Mouse (Mus musculus): ENCODE measurements at regions not wholly inside any gene's neighbourhood (a gene's known extent, or its start where the extent isn't known, plus 50 kb on each side); places are given as distances from the start of the nearest gene placed in this dataset.
"Not testable (repeated sequence)": the region's sequence is repeated elsewhere in the genome, so short reads cannot be mapped to it uniquely, and the experiment has no call there.

DNA sequence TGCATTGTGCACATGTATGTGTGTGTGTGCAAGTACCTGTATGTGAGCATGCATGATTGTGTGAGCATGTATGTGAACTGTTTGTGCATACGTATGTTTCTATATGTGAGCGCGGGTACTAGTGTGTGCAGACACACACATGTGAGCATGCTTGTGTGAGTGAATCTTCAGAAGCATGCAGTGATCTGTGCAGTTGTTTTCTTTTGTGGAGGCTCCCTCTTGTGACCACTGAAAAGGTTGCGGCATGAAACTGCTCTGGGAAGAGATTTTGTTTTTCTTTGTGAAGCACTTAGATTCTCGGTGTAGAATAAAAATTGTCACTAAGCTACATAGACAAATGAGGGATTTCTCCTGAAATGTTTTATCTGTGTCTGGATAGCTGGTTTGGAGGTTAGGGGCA lies 189.2 kb upstream of the Rapgef5 start:
- not testable (repeated sequence) for DNase-seq (ENCODE audit: low spot score)

GRCm38 (mm10) chr12:117330418-117330817 lies 185.9 kb upstream of the Rapgef5 start:
- no peak for DNase-seq (ENCODE audit: low spot score)

DNA sequence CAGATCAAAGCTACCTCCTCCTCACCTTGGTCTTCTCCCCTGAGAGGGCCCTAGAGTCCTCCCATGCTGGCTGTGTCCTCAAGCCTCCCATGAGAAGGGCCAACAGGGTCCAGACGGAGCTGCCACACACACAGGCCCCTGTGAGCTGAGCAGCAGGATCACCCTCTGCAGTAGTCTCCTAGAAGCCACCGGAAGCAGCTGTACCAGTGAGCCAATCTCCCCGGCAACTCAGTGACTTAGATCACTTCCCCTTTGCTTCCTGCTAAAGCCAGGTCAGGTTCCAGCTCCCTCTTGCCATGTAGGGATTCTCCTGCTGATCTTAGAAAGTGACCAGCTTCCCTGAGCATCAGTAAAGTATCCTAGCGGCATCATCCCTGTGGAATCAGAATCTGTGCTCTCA lies 179.4 kb upstream of the Rapgef5 start:
- DNase-seq (ENCODE audit: low spot score): no peak

- DNase-seq (ENCODE audit: low spot score): no peak
These were observed 174.0 kb upstream of the Rapgef5 start for GRCm38 (mm10) chr12:117342321-117342720.

- no peak for DNase-seq (ENCODE audit: low spot score)
These were observed 173.2 kb upstream of the Rapgef5 start for GRCm38 (mm10) chr12:117343121-117343520.

DNA sequence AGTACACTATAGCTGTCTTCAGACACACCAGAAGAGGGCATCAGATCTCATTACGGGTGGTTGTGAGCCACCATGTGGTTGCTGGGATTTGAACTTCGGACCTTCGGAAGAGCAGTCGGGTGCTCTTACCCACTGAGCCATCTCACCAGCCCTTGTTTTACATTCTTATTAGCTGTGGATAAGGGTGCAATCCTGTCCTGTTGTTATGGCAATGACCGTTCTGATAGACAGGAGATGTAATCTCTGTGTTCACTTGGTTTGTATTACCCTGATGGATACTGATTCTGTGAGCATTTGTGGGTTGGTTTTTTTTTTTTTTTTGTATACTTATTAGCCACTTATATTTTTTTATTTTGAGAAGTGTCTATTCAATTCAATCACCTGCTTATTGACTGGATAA lies 172.7 kb upstream of the Rapgef5 start:
- not testable (repeated sequence) for DNase-seq (ENCODE audit: low spot score)

- DNase-seq (ENCODE audit: low spot score): no peak
These were observed 171.8 kb upstream of the Rapgef5 start for GRCm38 (mm10) chr12:117344266-117345087.

GRCm38 (mm10) chr12:117345088-117345977 lies 170.9 kb upstream of the Rapgef5 start:
- DNase-seq (ENCODE audit: low spot score): no peak

- no peak for DNase-seq (ENCODE audit: low spot score)
These were observed 170.2 kb upstream of the Rapgef5 start for GRCm38 (mm10) chr12:117346091-117346490.

DNA sequence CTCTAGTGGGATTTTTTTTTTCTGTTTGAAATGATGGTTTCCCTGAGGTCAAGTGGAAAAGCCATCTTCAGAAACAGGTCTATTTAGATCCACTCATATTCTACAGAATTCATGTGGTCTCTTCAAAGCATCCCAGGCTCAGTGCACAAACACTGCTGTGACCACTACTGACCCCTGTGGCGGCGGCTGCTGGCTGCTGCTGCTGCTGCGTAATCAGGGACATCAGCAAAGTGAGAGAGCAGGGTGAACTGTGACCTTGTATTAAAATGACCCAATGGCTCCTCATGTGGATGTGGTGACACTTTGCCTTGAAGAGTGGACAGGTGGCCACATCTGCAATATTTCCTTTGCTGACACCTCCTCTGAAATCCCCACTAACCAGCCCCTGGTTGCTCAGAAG lies 169.1 kb upstream of the Rapgef5 start:
- DNase-seq (ENCODE audit: low spot score): no peak

DNA sequence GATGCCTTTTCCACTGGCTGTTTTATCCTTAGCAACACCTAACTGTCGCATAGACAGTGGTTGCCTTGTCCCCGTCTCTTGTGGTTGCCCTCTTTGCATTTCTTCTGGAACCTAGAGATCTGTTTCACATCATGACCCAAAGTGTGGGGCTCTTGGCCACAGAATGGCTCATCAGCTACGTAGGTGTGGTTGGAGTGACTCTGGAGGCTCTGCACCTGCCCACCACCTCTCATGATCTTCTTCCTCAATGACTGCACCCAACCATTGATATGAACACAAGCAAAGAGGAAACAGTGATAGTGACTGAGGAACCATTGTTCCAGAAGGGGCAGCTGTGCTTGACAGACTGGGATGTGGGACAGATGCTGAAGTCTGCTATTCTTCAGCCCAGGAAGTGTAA lies 167.8 kb upstream of the Rapgef5 start:
- no peak for DNase-seq (ENCODE audit: low spot score)

GRCm38 (mm10) chr12:117351900-117352299 lies 164.4 kb upstream of the Rapgef5 start:
- DNase-seq (ENCODE audit: low spot score): no peak

DNA sequence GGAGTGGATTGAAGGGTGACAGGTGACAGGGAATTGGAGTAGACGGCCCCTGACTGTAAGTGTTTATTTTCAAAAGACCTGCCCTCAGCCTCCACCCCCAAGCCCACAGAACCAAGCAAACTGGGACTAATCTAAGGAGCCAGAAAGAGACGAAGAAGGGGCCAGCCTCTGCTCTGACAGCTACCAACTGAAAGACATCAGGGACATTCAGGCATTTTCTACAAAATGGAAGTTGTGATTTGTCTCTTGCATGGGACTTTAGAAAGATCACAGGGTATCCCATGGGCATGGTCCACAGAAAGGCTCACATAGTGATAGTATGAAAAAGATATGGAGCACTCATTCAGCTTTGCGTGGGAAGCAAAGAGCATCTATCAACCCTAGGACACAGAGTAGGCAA lies 163.8 kb upstream of the Rapgef5 start:
- no peak for DNase-seq (ENCODE audit: low spot score)

DNA sequence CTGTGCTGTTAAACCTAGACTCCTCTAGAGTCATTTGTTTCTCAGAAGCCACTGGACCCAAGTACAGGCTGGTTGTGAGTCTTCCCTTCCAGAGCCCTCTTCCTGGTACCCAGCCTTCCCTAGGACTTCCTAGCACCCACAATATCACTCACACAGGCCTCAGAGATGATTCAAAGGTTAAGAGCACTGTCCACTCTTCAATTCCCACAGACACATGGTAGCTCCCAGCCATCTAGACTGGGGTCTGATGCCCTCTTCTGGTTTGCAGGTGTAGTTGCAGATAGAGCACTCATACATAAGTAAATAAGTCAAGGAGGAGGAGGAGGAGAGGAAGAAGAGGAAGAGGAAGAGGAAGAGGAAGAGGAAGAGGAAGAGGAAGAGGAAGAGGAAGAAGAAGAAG lies 163.3 kb upstream of the Rapgef5 start:
- no peak for DNase-seq (ENCODE audit: low spot score)

DNA sequence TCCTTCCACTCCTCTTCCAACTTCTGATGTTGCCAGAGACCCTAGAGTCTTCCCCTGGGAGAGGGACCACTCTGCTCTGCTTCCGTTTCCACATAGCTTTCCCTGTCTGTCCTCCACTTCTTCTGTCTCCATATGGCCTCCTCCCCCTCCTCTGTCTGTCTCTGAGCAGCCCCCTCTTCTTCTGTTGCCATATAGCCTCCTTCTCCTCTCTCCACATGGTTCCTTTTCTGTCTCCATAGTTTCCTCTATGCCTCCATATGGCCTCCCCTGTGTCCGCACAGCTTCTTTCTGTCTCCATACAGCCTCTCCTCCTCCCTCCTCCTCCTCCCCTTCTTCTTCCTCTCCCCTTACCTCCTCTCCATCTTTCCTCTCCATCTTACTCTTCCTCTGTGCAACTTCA lies 158.5 kb upstream of the Rapgef5 start:
- no peak for DNase-seq (ENCODE audit: low spot score)

DNA sequence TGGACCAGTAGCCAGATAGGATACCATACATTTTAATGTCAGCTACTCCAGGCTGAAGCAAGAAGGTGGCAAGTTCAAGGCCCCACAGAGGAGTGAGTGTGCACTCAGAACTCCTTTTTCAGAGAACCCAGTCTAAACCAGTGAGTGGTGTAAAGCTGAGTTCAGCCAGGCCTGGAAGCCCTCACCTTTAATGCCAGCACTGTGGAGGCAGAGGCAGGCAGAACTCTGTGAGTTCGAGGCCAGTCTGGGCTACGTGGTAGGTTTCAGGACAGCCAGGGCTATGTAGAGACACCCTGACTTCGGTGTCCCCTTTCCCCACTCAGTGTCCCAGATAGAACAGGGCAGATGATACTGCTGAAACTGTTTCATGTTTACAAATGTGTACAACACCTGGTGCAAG lies 157.4 kb upstream of the Rapgef5 start:
- no peak for DNase-seq (ENCODE audit: low spot score)

- DNase-seq (ENCODE audit: low spot score): no peak
These were observed 156.1 kb upstream of the Rapgef5 start for GRCm38 (mm10) chr12:117360215-117360614.

GRCm38 (mm10) chr12:117361826-117362225 lies 154.5 kb upstream of the Rapgef5 start:
- no peak for DNase-seq (ENCODE audit: low spot score)

GRCm38 (mm10) chr12:117363457-117363856 lies 152.8 kb upstream of the Rapgef5 start:
- DNase-seq (ENCODE audit: low spot score): not testable (repeated sequence)

DNA sequence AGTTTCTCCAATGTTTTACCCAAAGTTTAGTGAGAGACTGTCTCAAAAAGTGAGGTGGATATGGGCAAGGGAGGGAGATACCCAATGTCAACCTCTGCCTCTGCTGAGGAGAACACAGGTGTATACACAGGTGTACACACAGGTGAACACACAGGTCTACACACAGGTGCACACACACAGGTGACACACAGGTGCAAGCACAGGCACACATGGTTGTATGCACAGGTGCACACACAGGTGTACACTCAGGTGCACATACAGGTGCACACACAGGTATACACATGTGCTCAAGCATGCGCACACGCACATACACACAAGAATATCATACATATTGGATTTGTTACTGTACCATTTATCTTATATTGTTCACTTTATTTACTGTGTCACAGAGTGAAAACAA lies 151.1 kb upstream of the Rapgef5 start:
- DNase-seq (ENCODE audit: low spot score): no peak

DNA sequence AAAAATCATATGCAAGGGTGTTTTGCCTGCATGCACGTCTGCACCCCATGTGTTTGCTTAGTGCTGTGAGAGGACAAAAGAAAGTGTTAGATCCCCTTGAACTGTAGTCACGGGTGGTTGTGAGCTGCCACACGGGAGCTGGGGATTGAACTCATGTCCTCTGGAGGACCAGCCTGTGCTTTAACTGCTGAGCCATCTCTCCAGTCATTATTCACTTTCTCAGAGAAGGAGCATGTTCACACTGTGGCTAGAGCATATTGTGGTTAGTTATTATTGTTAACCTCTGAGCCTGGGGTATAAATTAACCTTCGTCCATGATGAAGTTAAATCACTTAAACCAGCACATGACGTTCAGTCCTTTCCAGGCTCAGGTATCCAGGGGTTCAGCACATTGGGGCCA lies 150.4 kb upstream of the Rapgef5 start:
- DNase-seq (ENCODE audit: low spot score): no peak

DNA sequence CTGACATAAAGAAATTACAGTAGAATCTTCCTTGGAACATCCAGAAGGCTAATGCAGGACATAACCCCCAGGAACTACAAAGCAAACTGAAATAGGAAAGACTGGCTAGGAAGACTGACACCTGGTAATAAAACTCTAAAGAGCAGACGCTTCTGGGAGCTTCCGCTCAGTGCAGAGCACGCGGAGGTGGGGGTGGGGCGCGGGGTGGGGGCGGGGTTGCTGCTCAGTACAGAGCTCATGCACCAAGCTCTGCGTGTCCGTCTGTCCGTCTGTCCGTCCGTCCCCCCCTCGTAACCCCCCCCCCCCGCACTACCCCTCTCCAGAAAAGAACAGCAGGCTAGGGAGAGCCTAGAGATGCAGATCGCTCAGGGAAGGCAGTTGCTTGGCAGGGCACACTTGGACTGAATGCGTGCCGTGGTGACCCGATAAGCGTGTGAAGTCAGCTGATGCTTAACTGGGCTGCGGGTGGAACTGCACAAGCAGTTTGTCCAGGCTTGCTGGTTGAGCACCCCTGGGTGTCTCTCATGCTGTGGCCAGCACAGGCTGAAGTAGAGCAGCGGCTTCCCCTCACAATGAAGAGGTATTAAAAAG lies 137.9 kb upstream of the Rapgef5 start:
- no peak for DNase-seq (ENCODE audit: low spot score)

Data from ovary, postnatal 10 days (tissue).